Mouse (Mus musculus): Measurements from ENCODE around the gene Crip2. TPM values are rescaled to one million over a fixed set of nuclear protein-coding genes. Genes with fewer than 3 reads are reported as not detected.

Gene Crip2
- total and polyA plus RNA-seq, 3 experiments, result 1.3 to 9.5 TPM; not detected in 1

DNA sequence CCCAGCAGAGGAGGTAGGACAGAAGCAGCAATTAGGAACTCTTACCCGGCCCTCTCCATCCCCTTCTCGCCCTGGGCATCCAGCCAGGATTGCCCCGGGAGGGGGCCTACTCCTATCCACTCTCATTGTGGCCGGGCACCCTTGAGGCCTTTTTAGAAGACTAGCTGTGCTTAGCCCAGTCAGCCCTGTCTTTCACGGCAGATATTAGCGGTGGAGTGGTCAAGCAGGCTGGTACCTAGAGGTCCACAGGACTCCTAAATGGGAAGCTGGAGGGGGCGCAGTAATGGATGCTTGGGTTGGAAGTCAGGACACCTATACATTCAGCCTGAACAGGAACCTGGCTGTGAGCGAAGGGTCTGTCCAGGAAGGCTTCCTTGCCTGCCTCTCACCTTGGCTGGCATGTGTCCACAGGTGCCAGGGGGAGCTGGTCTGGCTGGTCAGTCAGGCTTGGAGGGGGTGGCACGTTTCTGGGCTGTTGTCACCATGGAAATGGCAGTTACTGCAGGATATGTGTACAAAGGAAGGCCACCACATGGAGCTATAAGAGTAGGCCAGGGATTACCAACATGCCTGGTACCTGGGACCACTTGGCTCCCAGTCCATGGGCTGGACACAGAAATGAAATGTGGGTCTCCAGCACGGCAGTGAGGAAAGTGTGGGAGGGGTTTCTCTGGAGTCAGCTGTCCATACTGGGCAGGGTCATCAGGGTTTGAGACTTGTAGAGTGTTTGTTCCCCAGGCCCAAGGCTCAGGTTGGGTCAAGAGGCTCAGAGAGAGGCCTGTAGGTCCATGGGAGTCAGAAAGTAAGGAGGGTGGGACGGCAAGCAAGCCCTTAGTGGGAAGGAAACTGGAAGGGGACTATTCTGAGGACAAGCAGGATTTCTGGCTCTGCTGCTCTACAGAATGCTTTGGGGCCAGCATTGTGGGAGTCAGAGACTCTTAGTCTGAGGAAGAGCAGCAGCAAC lies 853 bp upstream of the Crip2 start:
- Histone ChIP-seq H3K36me3 (replicated peaks) (peaks cover 58% of the 10 kb centered on the region), H3K9me3 (replicated peaks) (peaks cover 16% of the 10 kb centered on the region), H3K27me3 (ENCODE audit: insufficient read depth, low read length) (peaks cover 45% of the 10 kb centered on the region), H3K4me3 (ENCODE audit: low read depth, low read length) (peak overlapping the region; percentile 70; the same call in 1 of the 2 replicates), H3K4me1 (ENCODE audit: insufficient read depth, low read depth, low read length) (peaks cover 49% of the 10 kb centered on the region)
- peak; percentile 38; the same call in 1 of the 2 replicates for TF ChIP-seq POLR2AphosphoS5 (IDR thresholded peaks at IDR 0.05; ENCODE audit: insufficient replicate concordance, low read depth, low read length)
- no peak for TF ChIP-seq TAL1 (conservative IDR thresholded peaks at IDR 0.05; ENCODE audit: low read depth, low read length)
- DNase-seq (ENCODE audit: low spot score), result no peak
- no peak for ATAC-seq (ENCODE audit: extremely low read depth, insufficient number of reproducible peaks, low FRiP score, poor library complexity, severe bottlenecking)

DNA sequence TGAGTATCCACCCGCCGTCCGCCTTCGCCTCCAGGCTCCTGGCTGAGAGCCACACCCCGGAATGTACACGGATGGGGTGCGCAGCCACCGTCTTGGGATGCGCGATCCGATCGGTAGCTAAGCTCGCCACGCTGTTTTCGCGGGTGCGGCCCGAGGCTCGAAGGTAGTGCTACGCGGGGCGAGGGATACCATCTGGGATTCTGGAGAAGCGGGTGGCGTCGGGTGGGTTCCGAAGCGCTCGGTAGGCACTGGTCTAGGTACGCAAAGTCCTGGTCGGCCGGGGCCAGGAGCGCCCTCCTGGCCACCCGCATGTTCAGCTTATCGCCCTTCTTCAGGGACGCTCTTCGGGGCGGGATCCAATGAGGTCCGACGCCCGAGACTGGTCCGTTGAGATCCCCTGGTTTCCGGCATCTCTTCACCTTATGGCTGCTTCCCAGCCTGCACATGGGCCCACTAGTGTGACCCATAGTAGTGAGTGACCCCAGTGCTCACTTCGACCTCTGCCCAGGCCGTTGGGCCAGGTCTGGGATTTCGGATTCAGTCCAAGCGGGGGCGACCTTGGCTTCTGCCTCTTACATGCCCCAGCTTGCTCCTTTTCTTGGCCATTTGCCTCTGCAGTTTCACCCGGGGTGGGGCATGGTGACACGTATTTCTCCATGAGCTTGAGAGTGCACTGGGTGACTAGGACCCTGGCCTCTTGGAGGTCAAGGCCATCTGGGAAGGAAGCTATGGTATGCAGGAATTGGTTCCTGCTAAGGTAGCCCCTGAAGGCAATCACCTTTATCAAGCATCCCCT lies 778 bp downstream of the Crip2 start:
- peak overlapping the region; percentile 70 for H3K4me3 ChIP-seq (ENCODE audit: low read depth, low read length)
- H3K4me1 ChIP-seq (ENCODE audit: insufficient read depth, low read depth, low read length), result peaks cover 64% of the 10 kb centered on the region
- DNase-seq (ENCODE audit: low spot score) (no peak), ATAC-seq (ENCODE audit: extremely low read depth, insufficient number of reproducible peaks, low FRiP score, poor library complexity, severe bottlenecking) (no peak)
- H3K9me3 ChIP-seq (replicated peaks), result peaks cover 16% of the 10 kb centered on the region
- TF ChIP-seq GATA2 (IDR thresholded peaks at IDR 0.05; ENCODE audit: borderline replicate concordance, low read depth, low read length), result no peak
- TF ChIP-seq TAL1 (conservative IDR thresholded peaks at IDR 0.05; ENCODE audit: low read depth, low read length), result no peak
- TF ChIP-seq CTCF (IDR thresholded peaks at IDR 0.05; ENCODE audit: low read depth, low read length), result no peak
- TF ChIP-seq POLR2AphosphoS5 (IDR thresholded peaks at IDR 0.05; ENCODE audit: insufficient replicate concordance, low read depth, low read length), result no peak
- TF ChIP-seq GATA1 (IDR thresholded peaks at IDR 0.05; ENCODE audit: borderline replicate concordance, low read length), result no peak
- H3K27me3 ChIP-seq (ENCODE audit: insufficient read depth, low read length), result peaks cover 46% of the 10 kb centered on the region
- H3K36me3 ChIP-seq (replicated peaks), result peaks cover 51% of the 10 kb centered on the region

DNA sequence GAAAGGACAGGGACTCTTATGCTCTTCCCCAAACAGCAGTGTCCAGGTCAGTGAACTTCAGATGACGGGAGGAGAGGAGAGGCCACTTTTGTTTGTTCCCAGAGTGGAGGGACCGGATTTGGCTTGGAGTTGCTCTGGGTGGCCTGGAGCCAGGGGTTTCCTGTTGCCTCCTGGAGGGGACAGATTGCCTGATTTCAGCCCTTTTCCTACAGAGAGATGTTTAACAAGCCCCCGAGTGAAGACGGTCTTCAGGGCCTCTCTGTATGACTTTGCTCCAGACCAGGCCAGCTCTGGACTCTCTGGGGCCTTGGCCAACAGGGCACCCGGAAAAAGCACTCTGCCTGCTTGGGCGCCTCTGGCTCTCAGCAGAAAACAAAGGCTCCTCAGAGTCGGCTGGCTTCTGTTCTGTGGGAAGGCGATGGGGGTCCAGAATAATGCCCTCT lies 1.5 kb downstream of the Crip2 start:
- no peak for DNase-seq (ENCODE audit: low spot score)
- peaks cover 70% of the 10 kb centered on the region for H3K4me1 ChIP-seq (ENCODE audit: insufficient read depth, low read depth, low read length)
- peaks cover 16% of the 10 kb centered on the region for H3K9me3 ChIP-seq (replicated peaks)
- no peak for ATAC-seq (ENCODE audit: extremely low read depth, insufficient number of reproducible peaks, low FRiP score, poor library complexity, severe bottlenecking)
- H3K36me3 ChIP-seq (replicated peaks), result peaks cover 44% of the 10 kb centered on the region
- no peak for TF ChIP-seq GATA2 (IDR thresholded peaks at IDR 0.05; ENCODE audit: borderline replicate concordance, low read depth, low read length)
- no peak for TF ChIP-seq POLR2AphosphoS5 (IDR thresholded peaks at IDR 0.05; ENCODE audit: insufficient replicate concordance, low read depth, low read length)
- no peak overlapping the region for H3K4me3 ChIP-seq (ENCODE audit: low read depth, low read length)
- peaks cover 50% of the 10 kb centered on the region for H3K27me3 ChIP-seq (ENCODE audit: insufficient read depth, low read length)

- Histone ChIP-seq H3K27me3 (ENCODE audit: insufficient read depth, low read length) (peaks cover 54% of the 10 kb centered on the region), H3K4me3 (ENCODE audit: low read depth, low read length) (no peak overlapping the region)
- ATAC-seq (ENCODE audit: extremely low read depth, insufficient number of reproducible peaks, low FRiP score, poor library complexity, severe bottlenecking), result no peak
Measured at GRCm38 (mm10) chr12:113142021-113142975, 2.3 kb downstream of the Crip2 start.

GRCm38 (mm10) chr12:113143164-113143563 lies 3.1 kb downstream of the Crip2 start:
- peaks cover 79% of the 10 kb centered on the region for H3K4me1 ChIP-seq (ENCODE audit: insufficient read depth, low read depth, low read length)
- no peak overlapping the region for H3K4me3 ChIP-seq (ENCODE audit: low read depth, low read length)
- ATAC-seq (ENCODE audit: extremely low read depth, insufficient number of reproducible peaks, low FRiP score, poor library complexity, severe bottlenecking), result no peak

More at GRCm38 (mm10) chr12:113142021-113142975, 2.3 kb downstream of the Crip2 start:
- DNase-seq (ENCODE audit: low spot score), result no peak
- H3K4me1 ChIP-seq (ENCODE audit: insufficient read depth, low read depth, low read length), result peaks cover 75% of the 10 kb centered on the region
- H3K9me3 ChIP-seq (replicated peaks), result peaks cover 16% of the 10 kb centered on the region
- H3K36me3 ChIP-seq (replicated peaks), result peaks cover 36% of the 10 kb centered on the region
- no peak for TF ChIP-seq POLR2AphosphoS5 (IDR thresholded peaks at IDR 0.05; ENCODE audit: insufficient replicate concordance, low read depth, low read length)
- TF ChIP-seq GATA1 (IDR thresholded peaks at IDR 0.05; ENCODE audit: borderline replicate concordance, low read length), result no peak
- TF ChIP-seq TAL1 (conservative IDR thresholded peaks at IDR 0.05; ENCODE audit: low read depth, low read length), result no peak
- TF ChIP-seq CTCF (IDR thresholded peaks at IDR 0.05; ENCODE audit: low read depth, low read length), result no peak
- no peak for TF ChIP-seq GATA2 (IDR thresholded peaks at IDR 0.05; ENCODE audit: borderline replicate concordance, low read depth, low read length)

More at GRCm38 (mm10) chr12:113143164-113143563, 3.1 kb downstream of the Crip2 start:
- H3K27me3 ChIP-seq (ENCODE audit: insufficient read depth, low read length), result peaks cover 58% of the 10 kb centered on the region
- TF ChIP-seq GATA2 (IDR thresholded peaks at IDR 0.05; ENCODE audit: borderline replicate concordance, low read depth, low read length) (no peak), CTCF (IDR thresholded peaks at IDR 0.05; ENCODE audit: low read depth, low read length) (no peak), POLR2AphosphoS5 (IDR thresholded peaks at IDR 0.05; ENCODE audit: insufficient replicate concordance, low read depth, low read length) (no peak), TAL1 (conservative IDR thresholded peaks at IDR 0.05; ENCODE audit: low read depth, low read length) (no peak), GATA1 (IDR thresholded peaks at IDR 0.05; ENCODE audit: borderline replicate concordance, low read length) (no peak)
- peaks cover 27% of the 10 kb centered on the region for H3K36me3 ChIP-seq (replicated peaks)
- no peak for DNase-seq (ENCODE audit: low spot score)
- peaks cover 16% of the 10 kb centered on the region for H3K9me3 ChIP-seq (replicated peaks)
